Mouse (Mus musculus) intestine, embryonic 14.5 days (tissue): ENCODE data around the gene Clmn. TPM values are rescaled to one million over a fixed set of nuclear protein-coding genes. Genes with fewer than 3 reads are reported as not detected.
"Not testable (repeated sequence)": the region's sequence is repeated elsewhere in the genome, so short reads cannot be mapped to it uniquely, and the experiment has no call there.

Experiments
- ATAC-seq: fragments of 200-750 bp; cut with Nextera tagmentation; replicated peaks from 2 replicates; pipeline ENCODE4 v1.8.0; 2017; ENCODE audit warnings: low read depth, moderate number of reproducible peaks, moderate TSS enrichment, moderate library complexity; ENCODE audit not compliant: low FRiP score, low TSS enrichment
- DNase-seq: peaks from one replicate; pipeline ENCODE4 v3.0.0-alpha.2; 2018; ENCODE audit warnings: low spot score
- H3K27ac ChIP-seq: fragments of 300-500 bp; sonication (generic); 2 replicates; pipeline ENCODE4 v1.5.1; 2014; ENCODE audit warnings: low read depth, mild to moderate bottlenecking, control low read depth
- H3K27me3 ChIP-seq: fragments of 300-500 bp; sonication (generic); replicated peaks from 2 replicates; pipeline ENCODE4 v1.6.1; 2014; ENCODE audit warnings: low read length, control low read depth; ENCODE audit not compliant: control insufficient read depth, insufficient read depth
- H3K36me3 ChIP-seq: fragments of 300-500 bp; sonication (generic); 2 replicates; pipeline ENCODE4 v1.6.1; 2014; ENCODE audit warnings: low read length, control low read depth; ENCODE audit not compliant: control insufficient read depth, insufficient read depth
- H3K4me1 ChIP-seq: fragments of 300-500 bp; sonication (generic); replicated peaks from 2 replicates; pipeline ENCODE4 v1.6.1; 2014; ENCODE audit warnings: low read length, control low read depth, mixed read lengths; ENCODE audit not compliant: control insufficient read depth, insufficient read depth
- H3K4me2 ChIP-seq: fragments of 300-500 bp; sonication (generic); 2 replicates; pipeline ENCODE4 v1.6.1; 2014; ENCODE audit warnings: low read length
- H3K4me3 ChIP-seq: fragments of 300-500 bp; sonication (generic); 2 replicates; pipeline ENCODE4 v1.5.1; 2014; ENCODE audit warnings: low read depth, low read length, control low read depth, mixed read lengths
- H3K9ac ChIP-seq: fragments of 300-500 bp; sonication (generic); 2 replicates; pipeline ENCODE4 v1.6.1; 2014; ENCODE audit warnings: mild to moderate bottlenecking, low read length
- H3K9me3 ChIP-seq: fragments of 300-500 bp; sonication (generic); 2 replicates; pipeline ENCODE4 v1.6.1; 2016; ENCODE audit warnings: low read length, control low read depth; ENCODE audit not compliant: control insufficient read depth
- WGBS: fragments of 180-500 bp; shearing (Covaris S2); extraction: QIAGEN DNeasy Blood & Tissue Kit; methylation state at CpG from one replicate; pipeline ENCODE4 v1.1.7; 2014; 5-methylcytosine and 5-hydroxymethylcytosine counted together
- polyA plus RNA-seq: library from polyadenylated mRNA; unstranded; fragments of >200 nt; fragmentation: Nextera tagmentation; extraction: Ambion mirVana; gene quantifications from 2 replicates; pipeline ENCODE4 v1.2.1, GENCODE M21; 2014

Gene Clmn
- polyA plus RNA-seq, 1 experiment from 2014 or later, result 3.4 TPM

- peaks cover 75% of the 10 kb centered on the region for H3K36me3 ChIP-seq
These were observed 133.1 kb downstream of the Clmn start for GRCm38 (mm10) chr12:104731782-104732181.

GRCm38 (mm10) chr12:104726436-104726835 is 138.4 kb downstream of the Clmn start:
- not testable (repeated sequence) for H3K4me3 ChIP-seq, H3K4me2 ChIP-seq, H3K27ac ChIP-seq, DNase-seq, H3K27me3 ChIP-seq, H3K4me1 ChIP-seq, H3K9me3 ChIP-seq, ATAC-seq, H3K9ac ChIP-seq
- H3K36me3 ChIP-seq, result peaks cover 85% of the 10 kb centered on the region
- WGBS, result 87% methylated on average over 2 of the region's 2 CpGs

More at GRCm38 (mm10) chr12:104731782-104732181, 133.1 kb downstream of the Clmn start:
- Histone ChIP-seq H3K27ac (no peak overlapping the region), H3K4me3 (no peak overlapping the region), H3K27me3 (no peaks in the 10 kb centered on the region), H3K9ac (no peak overlapping the region), H3K4me2 (no peak overlapping the region), H3K4me1 (no peaks in the 10 kb centered on the region), H3K9me3 (no peaks in the 10 kb centered on the region)
- ATAC-seq (no peak), DNase-seq (no peak)
- WGBS, result 79% methylated on average over 3 of the region's 3 CpGs

DNA sequence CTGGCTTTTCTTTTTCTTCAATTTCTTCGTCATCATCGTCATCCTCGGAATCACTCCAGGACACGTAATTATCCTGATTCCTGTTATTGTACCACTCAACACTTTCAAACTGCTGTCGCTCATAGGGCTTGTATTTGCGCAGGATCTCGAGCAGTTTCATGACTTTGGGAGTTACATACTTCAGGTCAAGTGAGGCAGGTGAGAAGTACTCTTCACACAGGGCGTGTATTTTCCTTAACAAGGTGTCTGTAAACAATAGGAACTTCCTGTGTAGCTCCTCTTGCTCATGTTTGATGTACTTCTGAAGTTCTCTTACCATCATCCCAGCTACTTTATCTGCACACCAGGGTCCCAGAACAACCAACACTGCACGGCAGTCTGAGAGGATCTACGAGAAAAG is 142.8 kb downstream of the Clmn start:
- H3K4me2 ChIP-seq, result no peak overlapping the region
- DNase-seq (no peak), ATAC-seq (no peak)
- no peaks in the 10 kb centered on the region for H3K27me3 ChIP-seq
- H3K9ac ChIP-seq, result no peak overlapping the region
- H3K9me3 ChIP-seq, result no peaks in the 10 kb centered on the region
- no peaks in the 10 kb centered on the region for H3K4me1 ChIP-seq
- no peak overlapping the region for H3K27ac ChIP-seq
- H3K36me3 ChIP-seq, result peaks cover 75% of the 10 kb centered on the region
- H3K4me3 ChIP-seq, result no peak overlapping the region
- WGBS, result 93% methylated on average over 10 of the region's 10 CpGs

DNA sequence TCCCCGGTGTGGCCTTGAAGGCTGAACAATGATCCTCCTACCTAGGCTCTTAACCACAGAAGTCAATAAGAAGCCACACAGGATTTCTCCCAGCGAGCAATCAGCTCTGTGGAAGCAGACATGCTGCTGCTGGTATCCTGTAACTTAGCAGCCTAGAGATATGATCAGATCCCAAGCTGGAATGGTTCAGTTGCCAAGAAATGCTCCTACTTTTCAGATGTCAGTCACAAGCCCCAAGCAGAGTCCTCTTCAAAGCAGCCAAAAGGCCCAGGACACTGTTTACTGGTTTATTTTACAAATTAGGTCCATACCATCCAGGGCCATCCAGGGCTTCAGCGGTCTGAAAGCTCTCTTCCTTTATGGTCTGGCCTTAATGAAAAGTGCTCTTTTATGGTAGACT is 143.9 kb downstream of the Clmn start:
- ATAC-seq, result no peak
- Histone ChIP-seq H3K36me3 (peaks cover 75% of the 10 kb centered on the region), H3K27ac (no peak overlapping the region), H3K9ac (no peak overlapping the region), H3K27me3 (no peaks in the 10 kb centered on the region), H3K4me2 (no peak overlapping the region), H3K4me1 (no peaks in the 10 kb centered on the region), H3K9me3 (no peaks in the 10 kb centered on the region), H3K4me3 (no peak overlapping the region)
- no peak for DNase-seq
- WGBS, result 76% methylated on average over 3 of the region's 3 CpGs

GRCm38 (mm10) chr12:104718956-104719355 is 145.9 kb downstream of the Clmn start:
- Histone ChIP-seq H3K4me3 (no peak overlapping the region), H3K27me3 (no peaks in the 10 kb centered on the region), H3K27ac (no peak overlapping the region), H3K36me3 (peaks cover 74% of the 10 kb centered on the region), H3K4me2 (no peak overlapping the region), H3K9ac (no peak overlapping the region), H3K4me1 (no peaks in the 10 kb centered on the region), H3K9me3 (no peaks in the 10 kb centered on the region)
- ATAC-seq (no peak), DNase-seq (no peak)
- 81% methylated on average over 5 of the region's 5 CpGs for WGBS

GRCm38 (mm10) chr12:104716409-104716808 is 148.5 kb downstream of the Clmn start:
- Histone ChIP-seq H3K4me2 (no peak overlapping the region), H3K4me3 (no peak overlapping the region), H3K27ac (no peak overlapping the region), H3K9me3 (no peaks in the 10 kb centered on the region), H3K9ac (no peak overlapping the region), H3K27me3 (no peaks in the 10 kb centered on the region), H3K4me1 (no peaks in the 10 kb centered on the region), H3K36me3 (peaks cover 74% of the 10 kb centered on the region)
- DNase-seq, result no peak
- ATAC-seq, result no peak
- 81% methylated on average over 5 of the region's 5 CpGs for WGBS

DNA sequence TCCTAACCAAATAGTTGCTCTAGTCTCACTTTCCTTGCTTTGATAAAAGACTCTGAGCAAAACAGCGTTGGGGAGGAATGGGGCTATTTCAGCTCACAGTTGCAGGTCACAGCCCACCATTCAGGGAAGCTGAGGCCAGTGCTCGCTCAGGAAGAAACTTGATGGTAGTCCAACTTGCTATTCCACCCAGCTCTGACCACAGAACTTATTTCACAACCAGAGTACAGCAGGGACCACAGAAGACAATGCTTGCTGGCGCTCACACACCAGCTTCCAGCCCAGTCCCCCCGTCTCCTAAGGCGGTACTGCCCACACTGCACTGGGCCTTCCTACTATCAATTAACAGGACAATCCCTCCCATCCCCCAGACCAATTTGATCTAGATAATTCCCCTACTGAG is 149.4 kb downstream of the Clmn start:
- H3K9me3 ChIP-seq, result no peaks in the 10 kb centered on the region
- no peak overlapping the region for H3K4me2 ChIP-seq
- no peak for ATAC-seq
- no peak overlapping the region for H3K9ac ChIP-seq
- H3K36me3 ChIP-seq, result peaks cover 75% of the 10 kb centered on the region
- H3K4me3 ChIP-seq, result no peak overlapping the region
- DNase-seq, result no peak
- H3K4me1 ChIP-seq, result no peaks in the 10 kb centered on the region
- no peaks in the 10 kb centered on the region for H3K27me3 ChIP-seq
- WGBS, result 87% methylated on average over 5 of the region's 5 CpGs
- no peak overlapping the region for H3K27ac ChIP-seq

Other genes with a start within 250 kb of the Clmn start
- gene Dicer1, start 113.1 kb downstream of the Clmn start, polyA plus RNA-seq, result 20.8 and 24.6 TPM in 2 replicates
- gene Syne3, start 144.7 kb upstream of the Clmn start, polyA plus RNA-seq, result 0.08 and 0.31 TPM in 2 replicates
- 190 and 193 TPM in 2 replicates for gene Glrx5, start 167.6 kb upstream of the Clmn start, polyA plus RNA-seq